Mouse (Mus musculus) midbrain, postnatal 0 days (tissue): ENCODE measurements at regions not wholly inside any gene's neighbourhood (a gene's known extent, or its start where the extent isn't known, plus 50 kb on each side); places are given as distances from the start of the nearest gene placed in this dataset.

ENCODE experiments used
- ATAC-seq: fragments of 200-750 bp; cut with Nextera tagmentation; 2 replicates; pipeline ENCODE4 v1.8.0; 2017; ENCODE audit warnings: moderate number of reproducible peaks, mild to moderate bottlenecking, moderate TSS enrichment, moderate library complexity; ENCODE audit not compliant: low FRiP score
- DNase-seq: peaks from one replicate; pipeline ENCODE4 v3.0.0-alpha.2; 2015; ENCODE audit warnings: low spot score
- H3K27ac ChIP-seq: fragments of 300-500 bp; sonication (generic); 2 replicates; pipeline ENCODE4 v1.5.1; 2014; ENCODE audit warnings: low read depth, mild to moderate bottlenecking, low read length, mixed read lengths
- H3K27me3 ChIP-seq: fragments of 300-500 bp; sonication (generic); 2 replicates; pipeline ENCODE4 v1.6.1; 2014; ENCODE audit warnings: low read length, control low read depth, mixed read lengths; ENCODE audit not compliant: insufficient read depth
- H3K36me3 ChIP-seq: fragments of 300-500 bp; sonication (generic); 2 replicates; pipeline ENCODE4 v1.6.1; 2014; ENCODE audit warnings: low read length, control low read depth, mixed read lengths; ENCODE audit not compliant: insufficient read depth
- H3K4me1 ChIP-seq: fragments of 300-500 bp; sonication (generic); 2 replicates; pipeline ENCODE4 v1.6.1; 2014; ENCODE audit warnings: mild to moderate bottlenecking, control low read depth, antibody characterized with exemption, low read length, mixed read lengths; ENCODE audit not compliant: insufficient read depth
- H3K4me2 ChIP-seq: fragments of 300-500 bp; sonication (generic); 2 replicates; pipeline ENCODE4 v1.6.1; 2014; ENCODE audit warnings: low read depth, mild to moderate bottlenecking, low read length, mixed read lengths; ENCODE audit not compliant: poor library complexity, severe bottlenecking
- H3K4me3 ChIP-seq: fragments of 300-500 bp; sonication (generic); 2 replicates; pipeline ENCODE4 v1.5.1; 2014; ENCODE audit warnings: low read depth, mild to moderate bottlenecking, low read length, moderate library complexity
- H3K9ac ChIP-seq: fragments of 300-500 bp; sonication (generic); replicated peaks from 2 replicates; pipeline ENCODE4 v1.6.1; 2014; ENCODE audit warnings: mild to moderate bottlenecking, low read length, moderate library complexity, mixed read lengths; ENCODE audit not compliant: poor library complexity, severe bottlenecking
- H3K9me3 ChIP-seq: fragments of 300-500 bp; sonication (generic); 2 replicates; pipeline ENCODE4 v1.6.1; 2016; ENCODE audit warnings: low read length, control low read depth
- CTCF ChIP-seq: IDR thresholded peaks from 2 replicates; pipeline ENCODE4 v1.5.1; 2016; ENCODE audit warnings: antibody characterized with exemption, mild to moderate bottlenecking
- WGBS: fragments of 180-500 bp; shearing (Covaris S2); extraction: QIAGEN DNeasy Blood & Tissue Kit; methylation state at CpG from one replicate; pipeline ENCODE4 v1.1.7; 2014; 5-methylcytosine and 5-hydroxymethylcytosine counted together

DNA sequence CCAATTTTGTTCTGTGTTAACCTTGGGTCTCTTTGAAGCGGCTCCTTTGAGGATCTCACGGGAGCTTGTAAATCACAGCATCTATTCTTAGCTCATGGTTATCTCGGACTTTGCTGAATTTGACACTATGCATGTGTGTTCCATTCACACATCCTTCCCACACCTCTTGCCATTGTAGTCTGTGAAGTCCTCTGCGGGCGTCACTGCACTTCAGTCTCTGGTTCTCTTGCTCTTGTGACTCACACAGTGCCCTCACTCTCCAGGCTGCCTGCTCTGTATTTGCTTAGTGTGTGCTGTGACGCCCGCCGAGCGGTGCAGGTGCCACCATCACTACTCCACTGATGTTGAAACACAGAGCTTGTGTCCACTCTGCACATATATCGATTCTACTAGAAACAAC is 1271.2 kb downstream of the Synb start:
- no peak for TF ChIP-seq CTCF
- Histone ChIP-seq H3K27ac (no peak overlapping the region), H3K4me3 (no peak overlapping the region), H3K4me2 (no peak overlapping the region), H3K36me3 (no peaks in the 10 kb centered on the region), H3K9me3 (no peaks in the 10 kb centered on the region), H3K9ac (no peak overlapping the region), H3K4me1 (no peaks in the 10 kb centered on the region), H3K27me3 (no peaks in the 10 kb centered on the region)
- no peak for DNase-seq
- 86% methylated on average over 10 of the region's 10 CpGs for WGBS
- no peak for ATAC-seq

DNA sequence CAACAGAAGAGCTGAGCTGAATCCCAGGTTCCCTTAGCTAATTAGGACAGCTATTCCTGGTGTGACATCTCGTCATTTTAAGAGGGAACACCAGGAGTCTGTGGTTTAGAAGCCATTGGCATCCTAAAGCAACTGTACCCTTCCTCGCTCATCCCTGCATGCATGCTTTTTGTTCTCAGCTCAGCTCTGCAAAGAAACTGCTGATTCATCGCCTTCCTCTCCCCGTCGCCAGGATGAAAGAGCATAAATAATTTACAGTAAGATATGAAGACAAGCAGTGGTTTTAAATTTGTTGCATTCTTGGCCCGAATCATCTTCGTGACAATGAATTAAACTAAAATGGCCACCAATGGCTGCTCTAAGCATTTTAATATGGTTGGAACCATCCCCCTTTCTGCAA is 1272.9 kb downstream of the Synb start:
- no peak overlapping the region for H3K4me2 ChIP-seq
- no peaks in the 10 kb centered on the region for H3K27me3 ChIP-seq
- no peaks in the 10 kb centered on the region for H3K4me1 ChIP-seq
- WGBS = 35% methylated on average over 7 of the region's 7 CpGs
- no peaks in the 10 kb centered on the region for H3K9me3 ChIP-seq
- H3K36me3 ChIP-seq = no peaks in the 10 kb centered on the region
- no peak for ATAC-seq
- peak overlapping the region; percentile 1 for H3K27ac ChIP-seq
- no peak for TF ChIP-seq CTCF
- DNase-seq = peak; percentile 35
- no peak overlapping the region for H3K9ac ChIP-seq
- H3K4me3 ChIP-seq = no peak overlapping the region

DNA sequence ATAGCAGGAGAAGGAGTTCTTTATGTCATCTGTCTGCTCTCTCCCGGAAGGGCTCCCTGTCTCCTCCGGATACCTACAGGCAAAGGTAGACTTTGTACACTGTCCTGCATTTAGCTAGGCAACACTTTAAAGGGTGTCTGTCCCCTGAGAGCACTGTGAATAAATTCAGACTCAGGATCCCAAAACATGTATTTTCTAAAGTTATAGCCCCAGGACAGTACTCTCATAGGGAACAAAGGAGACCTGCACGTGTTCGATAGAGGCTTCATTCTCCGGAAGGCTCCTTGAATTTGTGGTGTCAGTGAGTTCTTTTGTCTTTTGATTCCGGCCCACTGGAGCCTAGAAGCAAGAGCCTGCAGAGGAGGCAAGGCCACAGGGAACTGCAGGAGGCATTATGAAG is 1273.3 kb downstream of the Synb start:
- no peak overlapping the region for H3K4me2 ChIP-seq
- H3K9ac ChIP-seq = no peak overlapping the region
- H3K9me3 ChIP-seq = no peaks in the 10 kb centered on the region
- no peak for TF ChIP-seq CTCF
- 31% methylated on average over 6 of the region's 6 CpGs for WGBS
- no peak overlapping the region for H3K4me3 ChIP-seq
- no peak for ATAC-seq
- no peak for DNase-seq
- H3K4me1 ChIP-seq = no peaks in the 10 kb centered on the region
- H3K36me3 ChIP-seq = no peaks in the 10 kb centered on the region
- no peaks in the 10 kb centered on the region for H3K27me3 ChIP-seq
- peak overlapping the region; percentile 1 for H3K27ac ChIP-seq

DNA sequence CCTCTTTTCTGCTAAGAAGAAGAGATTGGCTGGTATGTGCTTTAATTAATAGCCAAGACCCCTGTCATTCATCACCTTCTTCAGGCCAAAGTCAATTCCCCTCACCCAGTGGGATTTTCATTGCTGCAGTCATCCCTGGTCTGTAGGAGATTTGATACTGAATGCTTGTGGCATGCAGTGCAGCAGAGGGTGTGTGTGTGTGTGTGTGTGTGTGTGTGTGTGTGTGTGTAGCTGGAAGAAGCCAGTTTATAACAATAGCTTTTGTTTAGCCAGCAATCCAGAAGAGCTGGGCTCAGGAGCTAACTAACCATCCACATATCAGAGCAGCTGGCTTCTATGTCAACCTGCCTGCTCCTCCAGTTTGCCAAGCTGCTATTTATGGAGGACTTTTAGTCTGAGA is 1275.4 kb downstream of the Synb start:
- no peak overlapping the region for H3K4me2 ChIP-seq
- no peak for TF ChIP-seq CTCF
- ATAC-seq = no peak
- H3K36me3 ChIP-seq = no peaks in the 10 kb centered on the region
- no peak overlapping the region for H3K27ac ChIP-seq
- H3K9ac ChIP-seq = no peak overlapping the region
- DNase-seq = no peak
- H3K27me3 ChIP-seq = no peaks in the 10 kb centered on the region
- no peaks in the 10 kb centered on the region for H3K4me1 ChIP-seq
- no peaks in the 10 kb centered on the region for H3K9me3 ChIP-seq
- H3K4me3 ChIP-seq = no peak overlapping the region

DNA sequence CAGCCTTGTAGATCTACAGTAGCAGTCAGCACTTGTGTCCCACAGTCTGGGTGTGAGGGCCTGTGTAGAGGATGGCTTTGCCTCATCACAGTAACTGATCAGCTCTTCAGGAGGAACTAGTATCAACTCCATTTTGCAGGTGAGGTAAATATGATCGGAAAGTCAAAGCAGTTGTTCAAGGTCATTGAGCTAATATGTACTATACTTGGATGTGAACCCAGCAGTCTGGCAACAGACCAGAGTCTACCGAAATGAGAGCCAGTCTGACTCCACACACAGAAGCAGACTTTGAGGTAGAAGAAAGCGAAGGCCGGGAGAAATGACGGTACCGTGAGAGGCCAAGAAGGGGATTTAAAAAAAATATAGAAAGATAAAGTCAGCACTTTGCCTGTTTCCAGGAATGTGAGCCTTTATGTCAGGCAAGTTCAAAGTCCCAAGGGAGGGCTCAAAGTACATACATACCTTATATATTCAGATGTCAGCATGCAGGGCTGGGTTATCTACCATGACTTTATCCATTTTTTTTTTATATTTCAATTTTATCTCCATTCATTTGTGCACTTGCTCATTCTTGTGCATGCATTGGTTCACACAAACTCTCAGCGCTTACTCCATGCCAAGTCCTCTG is 1297.2 kb downstream of the Synb start:
- Histone ChIP-seq H3K27ac (no peak overlapping the region), H3K4me2 (no peak overlapping the region), H3K36me3 (no peaks in the 10 kb centered on the region), H3K27me3 (no peaks in the 10 kb centered on the region), H3K9me3 (no peaks in the 10 kb centered on the region), H3K4me1 (no peaks in the 10 kb centered on the region), H3K9ac (no peak overlapping the region), H3K4me3 (no peak overlapping the region)
- DNase-seq (no peak), ATAC-seq (no peak)
- TF ChIP-seq CTCF = no peak
- WGBS = 89% methylated on average over 7 of the region's 7 CpGs

DNA sequence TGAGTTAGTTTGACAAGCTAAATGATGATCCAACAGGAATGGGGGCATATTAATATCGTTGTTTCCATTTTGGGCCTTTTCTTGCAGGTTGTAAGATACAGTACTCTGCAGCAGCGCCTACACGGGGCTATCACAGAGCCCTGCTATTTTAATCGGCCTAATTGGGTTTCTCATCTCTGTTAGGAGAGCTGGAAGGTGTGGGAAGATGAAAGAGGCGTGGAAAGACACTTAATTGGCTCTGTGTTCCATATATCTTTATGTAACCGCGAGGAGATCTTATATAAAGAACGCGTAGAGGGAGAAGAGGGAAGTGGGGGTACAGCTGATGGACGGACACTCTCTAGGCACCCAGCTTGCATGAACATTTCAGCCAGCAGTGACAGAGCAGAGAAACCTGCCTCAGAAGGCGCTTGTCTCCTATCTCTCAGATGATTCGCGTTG is 1300.5 kb downstream of the Synb start:
- no peaks in the 10 kb centered on the region for H3K27me3 ChIP-seq
- no peak overlapping the region for H3K27ac ChIP-seq
- H3K4me3 ChIP-seq = no peak overlapping the region
- peak overlapping the region; percentile 23; the same call in 1 of the 2 replicates for H3K4me2 ChIP-seq
- DNase-seq = no peak
- H3K4me1 ChIP-seq = no peaks in the 10 kb centered on the region
- no peaks in the 10 kb centered on the region for H3K36me3 ChIP-seq
- no peak overlapping the region for H3K9ac ChIP-seq
- no peak for TF ChIP-seq CTCF
- no peak for ATAC-seq
- 57% methylated on average over 13 of the region's 13 CpGs for WGBS
- no peaks in the 10 kb centered on the region for H3K9me3 ChIP-seq
